Mouse (Mus musculus): ENCODE data around the gene Ccr7. TPM values are rescaled to one million over a fixed set of nuclear protein-coding genes. Genes with fewer than 3 reads are reported as not detected.

The Ccr7 gene
- polyA plus RNA-seq, 1 experiment from 2014 or later, result not detected

GRCm38 (mm10) chr11:99104609-99105410 lies 50.1 kb downstream of the Ccr7 start:
- Histone ChIP-seq H3K27ac (no peak overlapping the region), H3K36me3 (replicated peaks) (no peaks in the 10 kb centered on the region), H3K9ac (no peak overlapping the region), H3K27me3 (no peaks in the 10 kb centered on the region), H3K4me2 (no peak overlapping the region), H3K4me1 (0 out of 2 replicates have a peak, but pooled peaks cover 4% of the 10 kb centered on the region), H3K9me3 (no peaks in the 10 kb centered on the region), H3K4me3 (replicated peaks) (no peak overlapping the region)
- no peak for ATAC-seq (ENCODE audit: low FRiP score)
- 86% methylated on average over 9 of the region's 9 CpGs for WGBS

GRCm38 (mm10) chr11:99102575-99103270 lies 52.2 kb downstream of the Ccr7 start:
- Histone ChIP-seq H3K9me3 (no peaks in the 10 kb centered on the region), H3K9ac (no peak overlapping the region), H3K36me3 (replicated peaks) (no peaks in the 10 kb centered on the region), H3K27me3 (peaks cover 3% of the 10 kb centered on the region; the same call in 1 of the 2 replicates), H3K4me3 (replicated peaks) (no peak overlapping the region), H3K27ac (no peak overlapping the region), H3K4me1 (0 out of 2 replicates have a peak, but pooled peaks cover 4% of the 10 kb centered on the region), H3K4me2 (no peak overlapping the region)
- WGBS, result 85% methylated on average over 9 of the region's 9 CpGs
- ATAC-seq (ENCODE audit: low FRiP score), result no peak

- no peak for ATAC-seq (ENCODE audit: low FRiP score)
- Histone ChIP-seq H3K9ac (no peak overlapping the region), H3K27ac (no peak overlapping the region), H3K4me3 (replicated peaks) (no peak overlapping the region), H3K4me1 (0 out of 2 replicates have a peak, but pooled peaks cover 4% of the 10 kb centered on the region), H3K9me3 (no peaks in the 10 kb centered on the region), H3K36me3 (replicated peaks) (no peaks in the 10 kb centered on the region), H3K4me2 (no peak overlapping the region), H3K27me3 (peaks cover 3% of the 10 kb centered on the region; the same call in 1 of the 2 replicates)
- 91% methylated on average over 8 of the region's 8 CpGs for WGBS
Measured at GRCm38 (mm10) chr11:99101693-99102092, 53.2 kb downstream of the Ccr7 start.

DNA sequence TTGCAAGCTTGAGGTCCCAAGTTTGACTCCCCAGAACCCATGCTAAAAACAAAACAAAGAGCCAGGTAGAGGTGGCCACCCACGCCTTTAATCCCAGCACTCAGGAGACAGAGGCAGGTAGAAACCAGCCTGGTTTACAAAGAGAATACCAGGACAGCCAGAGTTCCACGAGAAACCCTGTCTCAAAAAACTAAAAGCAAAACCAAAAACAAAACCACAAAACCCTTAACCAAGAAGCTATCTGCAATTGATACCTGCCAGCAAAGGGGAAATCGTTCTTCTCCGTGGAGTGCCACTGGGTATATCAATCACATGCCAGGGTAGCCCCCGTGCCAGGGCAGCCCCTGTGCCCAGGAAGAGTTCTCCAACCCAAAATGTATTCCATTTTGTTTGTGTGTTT lies 54.7 kb downstream of the Ccr7 start:
- no peaks in the 10 kb centered on the region for H3K9me3 ChIP-seq
- 88% methylated on average over 5 of the region's 5 CpGs for WGBS
- peaks cover 3% of the 10 kb centered on the region; the same call in 1 of the 2 replicates for H3K27me3 ChIP-seq
- no peak overlapping the region for H3K4me2 ChIP-seq
- H3K27ac ChIP-seq, result no peak overlapping the region
- no peaks in the 10 kb centered on the region for H3K36me3 ChIP-seq (replicated peaks)
- no peak overlapping the region for H3K9ac ChIP-seq
- no peak overlapping the region for H3K4me3 ChIP-seq (replicated peaks)
- H3K4me1 ChIP-seq, result no peaks in the 10 kb centered on the region
- no peak for ATAC-seq (ENCODE audit: low FRiP score)

DNA sequence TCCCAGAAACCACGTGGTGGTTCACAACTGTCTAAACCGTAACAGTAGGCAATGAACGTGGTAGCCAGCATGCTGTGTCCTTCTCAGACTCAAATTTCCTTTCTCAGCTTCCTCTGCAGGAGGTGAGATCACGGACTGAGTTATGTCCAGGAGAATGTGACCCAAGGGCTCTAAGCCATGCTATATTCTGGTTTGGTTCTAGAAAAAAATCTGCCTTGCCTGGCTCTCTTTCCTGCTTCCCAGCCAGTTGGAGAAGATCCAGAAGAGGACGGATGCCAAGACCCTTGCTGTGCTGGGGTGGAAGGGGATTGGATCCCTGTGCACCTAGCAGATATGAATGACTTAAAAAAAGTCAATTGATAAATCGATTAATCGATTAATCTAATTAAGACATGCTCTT lies 55.4 kb downstream of the Ccr7 start:
- H3K4me3 ChIP-seq (replicated peaks), result no peak overlapping the region
- no peak overlapping the region for H3K9ac ChIP-seq
- peaks cover 3% of the 10 kb centered on the region; the same call in 1 of the 2 replicates for H3K27me3 ChIP-seq
- no peaks in the 10 kb centered on the region for H3K4me1 ChIP-seq
- no peak for ATAC-seq (ENCODE audit: low FRiP score)
- no peak overlapping the region for H3K4me2 ChIP-seq
- H3K27ac ChIP-seq, result no peak overlapping the region
- H3K9me3 ChIP-seq, result 0 out of 2 replicates have a peak, but pooled peaks cover 3% of the 10 kb centered on the region
- 88% methylated on average over 7 of the region's 7 CpGs for WGBS
- H3K36me3 ChIP-seq (replicated peaks), result no peaks in the 10 kb centered on the region

GRCm38 (mm10) chr11:99098924-99099323 lies 56.0 kb downstream of the Ccr7 start:
- Histone ChIP-seq H3K9ac (no peak overlapping the region), H3K36me3 (replicated peaks) (no peaks in the 10 kb centered on the region), H3K9me3 (0 out of 2 replicates have a peak, but pooled peaks cover 3% of the 10 kb centered on the region), H3K27me3 (peaks cover 3% of the 10 kb centered on the region; the same call in 1 of the 2 replicates), H3K4me3 (replicated peaks) (no peak overlapping the region), H3K4me1 (no peaks in the 10 kb centered on the region), H3K4me2 (no peak overlapping the region), H3K27ac (no peak overlapping the region)
- ATAC-seq (ENCODE audit: low FRiP score), result no peak
- WGBS, result 93% methylated on average over 9 of the region's 9 CpGs

DNA sequence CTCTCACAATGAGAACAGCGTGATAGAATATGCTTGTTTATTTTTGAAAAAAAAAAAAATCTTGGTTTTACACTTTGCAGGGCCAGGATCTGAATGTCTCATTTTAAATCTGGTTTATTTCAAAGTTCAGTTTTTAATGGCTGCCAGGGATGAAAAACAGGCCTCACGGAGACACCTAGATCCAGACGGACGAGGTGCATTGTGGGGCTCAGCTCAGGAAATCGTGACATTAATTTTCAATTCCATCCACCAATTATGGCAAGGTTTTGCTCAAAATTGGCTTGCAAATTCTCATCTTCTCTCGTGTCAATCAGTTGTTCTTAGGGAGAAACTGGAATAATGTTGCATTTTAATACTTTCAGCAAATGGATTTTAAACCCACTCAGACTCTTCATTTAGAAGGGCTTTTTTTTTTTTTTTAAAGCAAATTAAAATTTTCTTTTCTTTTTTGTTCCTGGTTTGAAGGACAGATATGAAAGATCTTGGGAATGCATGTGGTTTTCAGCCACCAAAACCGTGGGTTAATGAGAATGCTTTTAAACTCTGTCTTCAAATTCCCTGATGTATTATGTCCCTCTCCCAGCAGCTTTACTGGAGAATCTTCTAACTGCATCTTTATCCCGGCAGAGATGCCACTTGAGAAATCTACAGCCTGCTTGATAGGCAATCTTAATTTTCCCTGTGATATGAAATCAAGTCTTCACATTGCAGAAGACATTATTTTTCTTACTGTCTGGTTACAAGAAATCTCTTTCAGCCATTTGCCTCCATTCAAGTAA lies 57.7 kb downstream of the Ccr7 start:
- Histone ChIP-seq H3K27me3 (peaks cover 3% of the 10 kb centered on the region; the same call in 1 of the 2 replicates), H3K9ac (no peak overlapping the region; the same call in 1 of the 2 replicates), H3K4me1 (no peaks in the 10 kb centered on the region), H3K4me2 (no peak overlapping the region), H3K9me3 (0 out of 2 replicates have a peak, but pooled peaks cover 3% of the 10 kb centered on the region), H3K36me3 (replicated peaks) (no peaks in the 10 kb centered on the region), H3K4me3 (replicated peaks) (no peak overlapping the region), H3K27ac (no peak overlapping the region)
- WGBS, result 77% methylated on average over 8 of the region's 8 CpGs
- ATAC-seq (ENCODE audit: low FRiP score), result no peak

DNA sequence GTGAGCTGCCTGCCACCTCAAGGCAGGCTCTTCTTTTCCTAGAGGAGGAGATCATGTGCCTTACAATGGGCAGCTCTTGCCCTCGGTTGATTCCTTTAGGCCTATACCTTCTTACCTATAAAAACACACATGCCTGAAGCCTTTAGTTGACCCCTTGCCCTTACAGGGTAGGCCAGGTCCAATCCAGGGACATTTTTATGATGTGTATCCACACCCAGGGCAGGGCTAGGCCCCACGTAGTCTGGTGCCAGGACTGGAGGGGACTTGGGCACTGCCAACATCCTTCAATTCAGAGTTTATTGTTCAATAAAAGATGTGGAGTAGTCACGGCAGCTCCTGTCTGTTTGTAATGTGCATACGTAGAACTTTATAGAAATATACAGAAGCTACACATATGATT lies 58.5 kb downstream of the Ccr7 start:
- H3K27ac ChIP-seq, result no peak overlapping the region
- WGBS, result 86% methylated on average over 4 of the region's 4 CpGs

GRCm38 (mm10) chr11:99095759-99096158 lies 59.1 kb downstream of the Ccr7 start:
- 82% methylated on average over 4 of the region's 4 CpGs for WGBS
- Histone ChIP-seq H3K27me3 (peaks cover 3% of the 10 kb centered on the region; the same call in 1 of the 2 replicates), H3K4me2 (no peak overlapping the region), H3K36me3 (replicated peaks) (no peaks in the 10 kb centered on the region), H3K4me3 (replicated peaks) (no peak overlapping the region), H3K27ac (no peak overlapping the region), H3K9me3 (0 out of 2 replicates have a peak, but pooled peaks cover 3% of the 10 kb centered on the region), H3K4me1 (no peaks in the 10 kb centered on the region), H3K9ac (no peak overlapping the region)
- no peak for ATAC-seq (ENCODE audit: low FRiP score)

More for the DNA sequence above, 58.5 kb downstream of the Ccr7 start:
- H3K9ac ChIP-seq, result no peak overlapping the region
- H3K4me3 ChIP-seq (replicated peaks), result no peak overlapping the region
- peaks cover 3% of the 10 kb centered on the region; the same call in 1 of the 2 replicates for H3K27me3 ChIP-seq
- H3K36me3 ChIP-seq (replicated peaks), result no peaks in the 10 kb centered on the region
- no peaks in the 10 kb centered on the region for H3K4me1 ChIP-seq
- H3K9me3 ChIP-seq, result 0 out of 2 replicates have a peak, but pooled peaks cover 3% of the 10 kb centered on the region
- no peak for ATAC-seq (ENCODE audit: low FRiP score)
- H3K4me2 ChIP-seq, result no peak overlapping the region

- Histone ChIP-seq H3K4me1 (no peaks in the 10 kb centered on the region), H3K27ac (no peak overlapping the region), H3K4me3 (replicated peaks) (no peak overlapping the region), H3K27me3 (peaks cover 3% of the 10 kb centered on the region; the same call in 1 of the 2 replicates), H3K9ac (no peak overlapping the region), H3K36me3 (replicated peaks) (no peaks in the 10 kb centered on the region), H3K9me3 (0 out of 2 replicates have a peak, but pooled peaks cover 3% of the 10 kb centered on the region), H3K4me2 (no peak overlapping the region)
- 56% methylated on average over 2 of the region's 2 CpGs for WGBS
- ATAC-seq (ENCODE audit: low FRiP score), result no peak
Measured at GRCm38 (mm10) chr11:99094911-99095676, 59.8 kb downstream of the Ccr7 start.
